Mouse (Mus musculus) cortical plate, adult 2 months (tissue): ENCODE measurements around the gene Anapc16.

Experiments
- CTCF ChIP-seq: fragments of 200-500 bp; IDR thresholded peaks from 2 replicates; pipeline ENCODE4 v1.5.1; 2011; ENCODE audit warnings: mild to moderate bottlenecking, control low read depth, low read length; ENCODE audit not compliant: insufficient read depth; ENCODE audit errors: extremely low read depth
- POLR2A ChIP-seq: fragments of 200-500 bp; IDR thresholded peaks from 2 replicates; pipeline ENCODE4 v1.6.1; 2011; ENCODE audit warnings: mild to moderate bottlenecking, low read length, control low read depth; ENCODE audit not compliant: insufficient read depth; ENCODE audit errors: extremely low read depth

DNA sequence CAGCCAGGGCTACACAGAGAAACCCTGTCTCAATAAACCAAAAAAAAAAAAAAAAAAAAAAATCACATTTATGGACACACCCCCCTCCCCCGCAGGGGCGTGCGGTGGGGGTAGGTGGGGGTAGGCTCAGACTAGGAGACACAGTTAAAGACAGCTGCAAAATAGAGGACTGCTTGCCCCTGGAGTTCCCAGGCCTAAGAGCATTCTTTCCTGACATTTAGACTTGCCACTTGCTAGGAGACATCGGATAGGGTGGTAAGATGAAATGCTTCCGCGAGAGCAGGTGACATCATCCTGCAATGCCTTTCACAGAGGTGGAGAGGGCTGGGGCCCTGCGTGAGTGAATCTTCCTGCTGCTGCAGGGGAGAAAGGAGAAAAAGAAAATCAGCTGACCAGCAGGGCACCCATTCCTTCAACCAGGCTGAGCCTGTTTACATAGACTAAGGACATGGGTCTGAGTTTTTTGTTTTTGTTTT, 49.3 kb downstream of the Anapc16 start:
- TF ChIP-seq POLR2A (no peak), CTCF (no peak)
